Mouse (Mus musculus) embryonic fibroblast, embryonic 13.5 days (primary cell): ENCODE measurements around the gene Htr5a. TPM values are rescaled to one million over a fixed set of nuclear protein-coding genes. Genes with fewer than 3 reads are reported as not detected.

Experiments used
- H3K27ac ChIP-seq: 2 replicates; pipeline ENCODE4 v1.5.1; 2012; ENCODE audit warnings: low read length, control low read depth, inconsistent platforms; ENCODE audit not compliant: insufficient read depth
- H3K4me1 ChIP-seq: 2 replicates; pipeline ENCODE4 v1.6.1; 2011; ENCODE audit warnings: low read length; ENCODE audit not compliant: control insufficient read depth, insufficient read depth
- H3K4me3 ChIP-seq: 2 replicates; pipeline ENCODE4 v1.5.1; 2011; ENCODE audit warnings: mild to moderate bottlenecking, control low read depth, low read length; ENCODE audit not compliant: insufficient read depth
- CTCF ChIP-seq: IDR thresholded peaks from 2 replicates; pipeline ENCODE4 v1.5.1; 2011; ENCODE audit warnings: mild to moderate bottlenecking, control low read depth, low read length, moderate library complexity, borderline replicate concordance; ENCODE audit not compliant: insufficient read depth
- POLR2A ChIP-seq: IDR thresholded peaks from 2 replicates; pipeline ENCODE4 v1.6.1; 2011; ENCODE audit warnings: low read depth, mild to moderate bottlenecking, control low read depth, low read length, moderate library complexity
- polyA plus RNA-seq: library from polyadenylated mRNA; stranded (reverse); fragments of >200 nt; gene quantifications from 2 replicates; pipeline ENCODE4 v1.2.4, GENCODE M21; 2011; ENCODE audit warnings: low read depth; ENCODE audit not compliant: missing spikeins, insufficient read length

The Htr5a gene
- polyA plus RNA-seq, 1 experiment = not detected

DNA sequence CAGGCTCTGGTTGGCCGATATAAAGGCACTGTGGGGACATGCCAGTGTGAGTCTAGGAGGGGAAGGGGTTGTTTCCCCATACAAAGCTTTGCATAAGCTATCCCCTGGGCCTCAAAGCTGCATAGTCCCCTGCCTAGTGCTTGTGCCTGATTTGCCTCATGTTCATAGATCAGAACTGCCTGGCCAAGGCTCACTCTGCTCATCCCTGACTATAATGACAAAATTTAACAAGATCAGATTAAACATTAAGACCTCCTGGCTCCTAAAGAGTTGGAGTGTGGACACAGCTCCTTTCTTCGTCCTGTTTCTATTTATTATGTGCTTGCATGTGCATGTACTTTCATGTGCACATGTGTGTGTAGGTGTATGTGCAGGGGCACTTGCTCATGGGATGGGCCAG, 39.3 kb downstream of the Htr5a start:
- TF ChIP-seq CTCF = no peak
- no peak for TF ChIP-seq POLR2A
- H3K27ac ChIP-seq = no peak overlapping the region
- no peaks in the 10 kb centered on the region for H3K4me1 ChIP-seq
- no peak overlapping the region for H3K4me3 ChIP-seq

DNA sequence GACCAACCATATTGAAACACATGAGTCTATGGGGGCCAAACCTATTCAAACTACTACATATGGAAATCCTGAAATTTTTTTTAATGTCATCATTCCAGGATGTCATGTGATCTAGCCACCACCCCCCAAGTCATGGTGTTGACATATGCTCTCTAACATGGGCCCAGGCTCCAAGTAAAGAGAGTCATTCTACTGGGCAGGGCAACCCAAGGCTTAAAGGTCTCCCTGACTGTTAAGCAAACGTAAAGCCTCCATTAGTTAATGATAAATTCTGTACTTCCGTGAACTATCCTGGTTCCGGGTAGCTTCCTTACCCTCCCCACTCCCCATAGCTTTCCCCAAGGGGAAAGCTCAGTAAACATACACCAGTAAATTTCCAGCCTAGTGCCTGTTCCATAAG, 46.1 kb downstream of the Htr5a start:
- H3K27ac ChIP-seq = no peak overlapping the region
- TF ChIP-seq CTCF = no peak
- TF ChIP-seq POLR2A = no peak
- no peaks in the 10 kb centered on the region for H3K4me1 ChIP-seq
- no peak overlapping the region for H3K4me3 ChIP-seq

DNA sequence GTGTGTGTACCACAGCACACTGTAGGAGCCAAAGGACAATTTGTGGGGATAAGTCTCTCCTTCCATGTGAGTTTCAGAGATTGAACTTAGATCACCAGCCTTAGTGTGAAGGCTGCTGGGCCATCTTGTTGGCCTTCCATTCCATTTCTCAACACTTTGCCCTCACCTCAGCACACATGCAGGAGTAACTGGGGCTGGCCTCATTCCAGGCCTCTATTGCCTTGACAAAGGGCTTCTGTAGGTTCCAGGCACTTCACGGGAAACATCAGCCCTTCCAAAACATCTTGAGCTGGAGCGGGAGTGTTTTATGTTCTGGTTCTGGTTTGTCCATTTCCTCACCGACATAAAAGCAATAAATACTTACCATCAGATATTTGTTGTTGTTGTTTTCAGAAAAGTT, 54.0 kb downstream of the Htr5a start:
- H3K4me1 ChIP-seq = no peaks in the 10 kb centered on the region
- no peak for TF ChIP-seq POLR2A
- no peak for TF ChIP-seq CTCF
- no peak overlapping the region for H3K27ac ChIP-seq
- H3K4me3 ChIP-seq = no peak overlapping the region

DNA sequence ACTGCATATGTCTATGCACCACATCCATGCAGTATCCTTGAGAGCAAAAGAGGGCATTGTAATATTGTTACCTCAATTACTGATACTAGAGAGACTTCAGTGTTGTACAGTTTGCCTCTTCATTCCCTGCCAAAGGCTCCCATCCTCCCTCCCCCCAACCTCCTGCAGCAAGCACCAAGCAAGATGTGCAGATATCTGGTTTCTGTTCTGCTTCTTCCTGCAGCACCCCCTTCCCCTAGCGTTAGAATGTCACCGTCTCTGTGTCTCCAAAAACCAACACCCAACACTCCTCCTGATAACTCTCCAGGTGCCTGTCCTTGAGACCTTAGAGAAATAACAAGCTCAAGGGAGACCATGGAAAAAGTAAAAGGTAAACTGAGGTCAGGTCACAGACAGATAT, 57.8 kb downstream of the Htr5a start:
- Histone ChIP-seq H3K4me3 (no peak overlapping the region), H3K4me1 (no peaks in the 10 kb centered on the region)
- TF ChIP-seq POLR2A = no peak

DNA sequence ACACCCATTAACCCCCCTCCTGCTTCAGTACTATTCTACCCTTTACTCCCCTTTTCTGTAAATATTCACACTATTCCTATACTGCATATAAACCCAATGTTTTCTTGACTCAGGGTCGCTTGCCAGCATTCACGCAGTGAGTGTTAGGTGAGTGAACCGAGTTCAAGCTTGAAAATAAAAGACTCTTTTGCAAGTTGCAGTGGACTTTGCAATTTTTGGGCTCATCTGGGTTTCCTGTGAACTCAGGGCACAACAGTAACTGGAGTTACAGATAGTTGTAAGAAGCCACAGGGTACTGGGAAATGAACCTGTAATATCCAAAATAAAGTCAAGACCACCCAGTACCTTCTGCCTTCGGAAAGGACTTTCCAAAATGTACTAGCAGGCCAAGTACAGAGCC, 58.2 kb downstream of the Htr5a start:
- Histone ChIP-seq H3K4me1 (no peaks in the 10 kb centered on the region), H3K27ac (no peak overlapping the region), H3K4me3 (no peak overlapping the region)
- no peak for TF ChIP-seq POLR2A
- TF ChIP-seq CTCF = no peak

More for the DNA sequence above, 57.8 kb downstream of the Htr5a start:
- no peak overlapping the region for H3K27ac ChIP-seq

Other genes starting within 250 kb of the Htr5a start
- 31.3 and 34.6 TPM in 2 replicates for gene Paxip1, start 50.5 kb upstream of the Htr5a start, polyA plus RNA-seq
- gene Insig1, start 229.2 kb downstream of the Htr5a start, polyA plus RNA-seq = 53.7 and 56.0 TPM in 2 replicates